Mouse (Mus musculus): ENCODE results near the gene Slc38a4. TPM values are rescaled to one million over a fixed set of nuclear protein-coding genes. Genes with fewer than 3 reads are reported as not detected.

Gene Slc38a4
- polyA plus RNA-seq, 1 experiment from 2014 or later, result 2.8 TPM

GRCm38 (mm10) chr15:97042001-97042491 is 13.7 kb downstream of the Slc38a4 start:
- 71% methylated on average over 7 of the region's 7 CpGs for WGBS
- no peak for ATAC-seq
- H3K9me3 ChIP-seq (ENCODE audit: control insufficient read depth, low read length), result no peaks in the 10 kb centered on the region
- no peak overlapping the region for H3K4me2 ChIP-seq (ENCODE audit: low read length)
- no peaks in the 10 kb centered on the region for H3K4me1 ChIP-seq (ENCODE audit: control insufficient read depth, insufficient read depth, low read depth, low read length)
- H3K27me3 ChIP-seq (replicated peaks; ENCODE audit: control insufficient read depth, insufficient read depth, low read length), result no peaks in the 10 kb centered on the region
- no peak overlapping the region for H3K9ac ChIP-seq (ENCODE audit: low read depth, low read length)
- no peak overlapping the region for H3K27ac ChIP-seq (ENCODE audit: low read depth, low read length)
- no peaks in the 10 kb centered on the region for H3K36me3 ChIP-seq (ENCODE audit: control insufficient read depth, insufficient read depth, low read length)
- no peak overlapping the region for H3K4me3 ChIP-seq (ENCODE audit: low read length)

DNA sequence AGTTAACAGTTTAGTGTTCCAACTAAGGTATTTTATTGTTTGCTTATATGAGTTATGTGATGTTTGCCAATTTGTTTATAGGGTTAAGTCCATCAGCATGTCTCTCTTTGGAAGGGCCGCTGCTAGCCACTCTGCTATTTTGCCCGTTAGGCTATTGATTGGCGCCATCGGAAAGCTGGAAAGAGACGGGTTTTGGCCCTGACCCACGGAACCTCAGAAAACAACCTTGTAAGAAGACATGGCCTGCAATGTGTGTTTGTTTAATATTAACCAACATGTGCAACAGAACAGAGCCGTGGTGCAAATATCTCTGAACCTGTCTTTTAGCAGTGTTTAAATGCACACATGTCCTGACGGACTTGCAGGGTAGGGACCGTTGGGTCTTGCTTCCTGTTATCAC is 14.6 kb downstream of the Slc38a4 start:
- 94% methylated on average over 9 of the region's 9 CpGs for WGBS

DNA sequence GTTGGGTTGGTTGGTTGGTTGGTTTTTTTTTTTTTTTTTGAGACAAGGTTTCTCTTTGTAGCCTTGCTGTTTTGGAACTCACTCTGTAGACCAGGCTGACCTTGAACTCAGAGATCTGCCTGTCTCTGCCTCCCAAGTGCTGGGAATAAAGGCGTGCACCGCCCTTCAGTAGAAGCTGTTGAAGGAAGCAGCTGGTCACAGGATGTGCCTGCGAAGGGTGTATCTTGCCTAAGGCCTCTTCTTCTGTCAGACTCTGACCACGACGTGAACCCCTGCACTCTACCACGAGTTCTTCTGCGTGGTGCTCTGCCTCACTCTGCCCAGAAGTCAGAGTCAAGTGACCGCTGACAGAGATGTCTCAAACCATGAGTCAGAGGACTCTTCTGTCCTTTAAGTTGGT is 18.0 kb downstream of the Slc38a4 start:
- H3K36me3 ChIP-seq (ENCODE audit: control insufficient read depth, insufficient read depth, low read length), result no peaks in the 10 kb centered on the region
- H3K27ac ChIP-seq (ENCODE audit: low read depth, low read length), result no peak overlapping the region
- 93% methylated on average over 8 of the region's 8 CpGs for WGBS
- no peaks in the 10 kb centered on the region for H3K4me1 ChIP-seq (ENCODE audit: control insufficient read depth, insufficient read depth, low read depth, low read length)
- no peak overlapping the region for H3K9ac ChIP-seq (ENCODE audit: low read depth, low read length)
- no peak overlapping the region for H3K4me3 ChIP-seq (ENCODE audit: low read length)
- H3K4me2 ChIP-seq (ENCODE audit: low read length), result no peak overlapping the region
- H3K27me3 ChIP-seq (replicated peaks; ENCODE audit: control insufficient read depth, insufficient read depth, low read length), result no peaks in the 10 kb centered on the region
- H3K9me3 ChIP-seq (ENCODE audit: control insufficient read depth, low read length), result no peaks in the 10 kb centered on the region
- no peak for ATAC-seq

More for the DNA sequence above, 14.6 kb downstream of the Slc38a4 start:
- no peak overlapping the region for H3K4me3 ChIP-seq (ENCODE audit: low read length)
- H3K9me3 ChIP-seq (ENCODE audit: control insufficient read depth, low read length), result no peaks in the 10 kb centered on the region
- H3K36me3 ChIP-seq (ENCODE audit: control insufficient read depth, insufficient read depth, low read length), result no peaks in the 10 kb centered on the region
- H3K4me2 ChIP-seq (ENCODE audit: low read length), result no peak overlapping the region
- H3K9ac ChIP-seq (ENCODE audit: low read depth, low read length), result no peak overlapping the region
- no peaks in the 10 kb centered on the region for H3K27me3 ChIP-seq (replicated peaks; ENCODE audit: control insufficient read depth, insufficient read depth, low read length)
- H3K27ac ChIP-seq (ENCODE audit: low read depth, low read length), result no peak overlapping the region
- ATAC-seq, result no peak
- H3K4me1 ChIP-seq (ENCODE audit: control insufficient read depth, insufficient read depth, low read depth, low read length), result no peaks in the 10 kb centered on the region

GRCm38 (mm10) chr15:97035892-97036291 is 19.9 kb downstream of the Slc38a4 start:
- Histone ChIP-seq H3K4me3 (ENCODE audit: low read length) (no peak overlapping the region), H3K9ac (ENCODE audit: low read depth, low read length) (no peak overlapping the region)
- 89% methylated on average over 6 of the region's 6 CpGs for WGBS

DNA sequence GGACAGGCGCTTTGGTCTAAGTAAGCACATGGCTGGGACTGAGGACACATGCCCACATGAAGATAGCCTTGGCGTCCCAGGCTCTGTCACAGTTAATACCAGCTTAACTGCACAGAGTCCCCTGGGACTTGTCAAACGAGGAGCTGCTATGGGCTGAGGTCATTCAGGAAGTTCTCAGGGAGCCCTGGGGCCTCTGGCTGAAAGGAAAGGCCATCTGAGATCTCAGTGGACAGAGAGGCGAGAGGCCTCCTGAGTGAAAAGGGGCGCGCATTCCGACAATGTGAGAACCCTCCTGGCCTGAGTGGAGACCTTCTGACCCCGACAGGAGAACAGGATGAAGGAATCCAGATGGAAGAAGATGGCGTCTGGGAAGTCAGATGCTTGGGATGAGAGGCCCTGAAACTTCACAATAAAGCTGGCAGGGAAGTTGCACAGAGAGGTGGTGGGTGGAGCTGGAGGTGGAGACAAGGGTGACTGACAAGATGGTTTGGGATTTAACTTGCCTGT is 22.2 kb downstream of the Slc38a4 start:
- Histone ChIP-seq H3K4me2 (ENCODE audit: low read length) (no peak overlapping the region), H3K27me3 (replicated peaks; ENCODE audit: control insufficient read depth, insufficient read depth, low read length) (no peaks in the 10 kb centered on the region), H3K27ac (ENCODE audit: low read depth, low read length) (no peak overlapping the region), H3K4me3 (ENCODE audit: low read length) (no peak overlapping the region), H3K36me3 (ENCODE audit: control insufficient read depth, insufficient read depth, low read length) (no peaks in the 10 kb centered on the region), H3K9ac (ENCODE audit: low read depth, low read length) (no peak overlapping the region), H3K9me3 (ENCODE audit: control insufficient read depth, low read length) (no peaks in the 10 kb centered on the region), H3K4me1 (ENCODE audit: control insufficient read depth, insufficient read depth, low read depth, low read length) (no peaks in the 10 kb centered on the region)
- WGBS, result 58% methylated on average over 9 of the region's 9 CpGs
- no peak for ATAC-seq

More at GRCm38 (mm10) chr15:97035892-97036291, 19.9 kb downstream of the Slc38a4 start:
- Histone ChIP-seq H3K4me2 (ENCODE audit: low read length) (no peak overlapping the region), H3K27ac (ENCODE audit: low read depth, low read length) (no peak overlapping the region), H3K36me3 (ENCODE audit: control insufficient read depth, insufficient read depth, low read length) (no peaks in the 10 kb centered on the region), H3K9me3 (ENCODE audit: control insufficient read depth, low read length) (no peaks in the 10 kb centered on the region), H3K4me1 (ENCODE audit: control insufficient read depth, insufficient read depth, low read depth, low read length) (no peaks in the 10 kb centered on the region), H3K27me3 (replicated peaks; ENCODE audit: control insufficient read depth, insufficient read depth, low read length) (no peaks in the 10 kb centered on the region)
- no peak for ATAC-seq

GRCm38 (mm10) chr15:97031886-97032285 is 23.9 kb downstream of the Slc38a4 start:
- Histone ChIP-seq H3K4me1 (ENCODE audit: control insufficient read depth, insufficient read depth, low read depth, low read length) (no peaks in the 10 kb centered on the region), H3K4me2 (ENCODE audit: low read length) (no peak overlapping the region), H3K36me3 (ENCODE audit: control insufficient read depth, insufficient read depth, low read length) (no peaks in the 10 kb centered on the region), H3K9me3 (ENCODE audit: control insufficient read depth, low read length) (no peaks in the 10 kb centered on the region), H3K4me3 (ENCODE audit: low read length) (no peak overlapping the region), H3K27ac (ENCODE audit: low read depth, low read length) (no peak overlapping the region), H3K9ac (ENCODE audit: low read depth, low read length) (no peak overlapping the region), H3K27me3 (replicated peaks; ENCODE audit: control insufficient read depth, insufficient read depth, low read length) (no peaks in the 10 kb centered on the region)
- no peak for ATAC-seq
- WGBS, result 90% methylated on average over 5 of the region's 5 CpGs

GRCm38 (mm10) chr15:97030984-97031492 is 24.7 kb downstream of the Slc38a4 start:
- no peak for ATAC-seq
- Histone ChIP-seq H3K9ac (ENCODE audit: low read depth, low read length) (no peak overlapping the region), H3K4me1 (ENCODE audit: control insufficient read depth, insufficient read depth, low read depth, low read length) (no peaks in the 10 kb centered on the region), H3K36me3 (ENCODE audit: control insufficient read depth, insufficient read depth, low read length) (no peaks in the 10 kb centered on the region), H3K4me3 (ENCODE audit: low read length) (no peak overlapping the region), H3K9me3 (ENCODE audit: control insufficient read depth, low read length) (no peaks in the 10 kb centered on the region), H3K27ac (ENCODE audit: low read depth, low read length) (no peak overlapping the region), H3K27me3 (replicated peaks; ENCODE audit: control insufficient read depth, insufficient read depth, low read length) (no peaks in the 10 kb centered on the region), H3K4me2 (ENCODE audit: low read length) (no peak overlapping the region)
- WGBS, result 97% methylated on average over 10 of the region's 10 CpGs

- 87% methylated on average over 4 of the region's 4 CpGs for WGBS
- no peak for ATAC-seq
- Histone ChIP-seq H3K9me3 (ENCODE audit: control insufficient read depth, low read length) (no peaks in the 10 kb centered on the region), H3K4me2 (ENCODE audit: low read length) (no peak overlapping the region), H3K4me3 (ENCODE audit: low read length) (no peak overlapping the region), H3K9ac (ENCODE audit: low read depth, low read length) (no peak overlapping the region), H3K4me1 (ENCODE audit: control insufficient read depth, insufficient read depth, low read depth, low read length) (no peaks in the 10 kb centered on the region), H3K27me3 (replicated peaks; ENCODE audit: control insufficient read depth, insufficient read depth, low read length) (no peaks in the 10 kb centered on the region), H3K36me3 (ENCODE audit: control insufficient read depth, insufficient read depth, low read length) (no peaks in the 10 kb centered on the region), H3K27ac (ENCODE audit: low read depth, low read length) (no peak overlapping the region)
Measured at GRCm38 (mm10) chr15:97030136-97030535, 25.6 kb downstream of the Slc38a4 start.

GRCm38 (mm10) chr15:97029064-97029791 is 26.5 kb downstream of the Slc38a4 start:
- no peak overlapping the region for H3K4me3 ChIP-seq (ENCODE audit: low read length)
- no peaks in the 10 kb centered on the region for H3K36me3 ChIP-seq (ENCODE audit: control insufficient read depth, insufficient read depth, low read length)
- no peak overlapping the region for H3K4me2 ChIP-seq (ENCODE audit: low read length)
- H3K4me1 ChIP-seq (ENCODE audit: control insufficient read depth, insufficient read depth, low read depth, low read length), result no peaks in the 10 kb centered on the region
- WGBS, result 84% methylated on average over 9 of the region's 9 CpGs
- no peaks in the 10 kb centered on the region for H3K9me3 ChIP-seq (ENCODE audit: control insufficient read depth, low read length)
- no peak for ATAC-seq
- no peaks in the 10 kb centered on the region for H3K27me3 ChIP-seq (replicated peaks; ENCODE audit: control insufficient read depth, insufficient read depth, low read length)
- no peak overlapping the region for H3K9ac ChIP-seq (ENCODE audit: low read depth, low read length)
- no peak overlapping the region for H3K27ac ChIP-seq (ENCODE audit: low read depth, low read length)

Measured in hindbrain, embryonic 16.5 days (tissue).